Mouse (Mus musculus): Measurements from ENCODE around the gene Nup153.

The Nup153 gene

DNA sequence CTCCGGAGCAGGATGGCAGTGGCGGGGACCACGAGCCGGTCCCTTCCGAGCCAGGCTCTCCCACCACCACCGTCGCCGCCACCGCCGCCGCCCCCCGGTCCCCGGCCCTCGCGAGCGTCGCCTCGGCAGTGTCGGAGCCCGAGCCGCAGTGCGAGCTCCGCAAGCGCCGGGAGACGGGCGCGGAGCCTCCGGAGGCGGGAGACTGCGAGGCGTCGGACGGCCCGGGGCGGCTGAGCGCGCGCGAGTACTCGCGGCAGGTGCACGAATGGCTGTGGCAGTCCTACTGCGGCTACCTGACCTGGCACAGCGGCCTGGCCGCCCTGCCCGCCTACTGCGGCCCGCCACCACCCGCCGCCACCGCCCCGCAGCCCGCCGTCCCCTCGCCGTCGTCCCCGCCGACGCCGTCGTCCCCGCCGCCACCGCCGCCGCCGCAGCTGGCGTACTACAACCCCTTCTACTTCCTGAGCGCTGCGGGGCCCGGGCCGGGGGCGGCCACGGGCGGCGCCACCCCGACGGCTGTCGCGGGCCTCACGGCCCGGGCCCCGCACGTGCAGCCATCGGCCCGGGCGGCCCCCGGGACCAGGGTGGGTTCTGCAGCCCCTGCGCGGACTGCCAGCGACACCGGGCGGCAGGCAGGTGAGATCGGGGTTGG is 58.0 kb downstream of the Nup153 start:
- DNase-seq (ENCODE audit: low spot score in 2 of 2) = peak in 1 of 2 experiments; percentile 11

DNA sequence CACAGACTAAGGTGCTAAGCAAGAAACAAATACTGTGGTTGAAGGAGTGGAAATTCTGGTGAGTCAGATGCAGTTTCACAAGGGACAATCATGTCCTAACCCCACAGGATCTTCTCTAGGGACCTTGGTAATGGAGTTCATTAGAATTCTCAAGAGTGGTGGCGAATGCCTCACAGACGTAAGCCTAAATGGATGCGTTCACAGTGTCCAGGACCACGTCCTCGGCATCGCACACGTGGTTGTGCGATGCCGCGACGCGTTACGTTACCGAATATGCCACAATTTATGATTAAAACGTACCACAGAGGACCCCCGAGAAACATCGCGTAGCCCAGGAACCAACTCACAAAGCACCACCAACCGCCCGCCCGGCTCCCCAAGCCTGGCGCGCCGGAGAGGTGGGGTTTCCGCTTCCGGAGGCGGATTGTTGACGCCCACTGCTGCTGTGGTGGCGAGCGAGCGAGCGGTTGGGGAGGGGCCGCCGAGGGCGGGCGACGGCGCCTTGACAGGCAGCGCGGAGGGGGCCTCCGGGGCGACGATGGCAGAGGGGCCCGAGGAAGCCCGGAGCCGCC is 58.6 kb downstream of the Nup153 start, which contains the start of gene Fam8a1:
Fam8a1 (plus strand) TSS at position 475 of the 572 bp plus-strand sequence.
- peak; percentile 84 to 89 for DNase-seq (ENCODE audit: low spot score in 2 of 2)

DNA sequence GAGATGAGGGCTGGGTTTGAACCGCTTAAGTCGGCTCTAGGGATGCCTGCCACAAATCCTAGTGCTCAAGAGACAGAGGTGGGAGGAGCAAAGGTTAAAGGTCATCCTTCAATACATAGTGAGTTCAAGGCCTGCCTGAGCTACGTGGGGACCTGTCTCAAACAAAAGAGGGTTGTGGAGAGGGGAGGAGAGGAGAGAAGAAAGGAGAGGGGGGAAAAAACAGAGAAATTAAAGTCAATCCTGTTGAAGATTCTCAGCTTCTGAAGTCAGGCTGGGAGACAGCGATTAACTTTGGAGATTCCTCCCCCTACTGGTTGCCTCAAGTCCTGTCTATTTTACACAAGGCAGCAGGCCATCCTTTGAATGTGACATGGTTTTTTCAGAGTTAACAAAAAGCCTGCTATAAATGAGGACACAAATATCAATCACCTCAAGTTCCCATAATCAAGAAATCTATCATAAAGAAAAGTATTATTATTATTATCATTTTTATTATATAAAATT is 64.2 kb downstream of the Nup153 start:
- peak in 1 of 2 experiments; percentile 11 for DNase-seq (ENCODE audit: low spot score in 2 of 2)

DNA sequence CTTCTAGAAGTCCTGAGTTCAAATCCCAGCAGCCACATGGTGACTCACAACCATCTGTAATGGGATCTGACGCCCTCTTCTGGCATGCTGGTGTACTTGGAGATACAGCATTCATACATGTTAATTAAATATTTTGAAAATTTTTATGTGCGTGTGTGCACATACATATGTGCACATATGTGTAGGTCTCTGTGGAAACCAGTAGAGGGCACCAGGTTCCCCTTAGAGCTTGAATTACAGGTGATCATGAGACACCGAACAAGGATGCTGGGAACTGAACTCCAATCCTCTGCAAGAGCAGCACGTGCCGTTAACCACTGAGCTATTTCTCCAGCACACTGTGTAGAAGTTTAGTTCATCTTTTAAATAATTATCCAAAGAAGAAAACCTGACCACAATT is 68.5 kb downstream of the Nup153 start:
- no peak for DNase-seq (ENCODE audit: low spot score in 2 of 2)

DNA sequence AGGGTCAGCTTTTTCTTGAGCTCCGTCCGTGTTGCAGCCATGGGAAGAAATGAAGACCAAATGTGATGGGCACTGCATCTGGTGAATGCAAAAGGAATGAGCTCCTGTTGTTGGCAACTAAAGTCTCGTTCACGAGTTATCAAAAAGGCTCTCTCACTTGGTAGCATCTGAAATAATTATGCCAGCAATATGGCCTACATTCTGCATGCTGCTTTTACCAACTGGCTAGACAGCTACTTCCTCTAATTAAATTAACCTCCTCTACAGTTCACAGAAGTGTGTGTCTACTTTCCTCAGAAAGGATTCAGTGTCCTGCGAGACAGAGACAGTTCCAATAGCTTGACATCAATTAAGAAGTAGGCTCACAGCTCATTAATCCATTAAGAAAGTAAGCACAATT is 73.2 kb downstream of the Nup153 start:
- no peak for DNase-seq (ENCODE audit: low spot score in 2 of 2)

DNA sequence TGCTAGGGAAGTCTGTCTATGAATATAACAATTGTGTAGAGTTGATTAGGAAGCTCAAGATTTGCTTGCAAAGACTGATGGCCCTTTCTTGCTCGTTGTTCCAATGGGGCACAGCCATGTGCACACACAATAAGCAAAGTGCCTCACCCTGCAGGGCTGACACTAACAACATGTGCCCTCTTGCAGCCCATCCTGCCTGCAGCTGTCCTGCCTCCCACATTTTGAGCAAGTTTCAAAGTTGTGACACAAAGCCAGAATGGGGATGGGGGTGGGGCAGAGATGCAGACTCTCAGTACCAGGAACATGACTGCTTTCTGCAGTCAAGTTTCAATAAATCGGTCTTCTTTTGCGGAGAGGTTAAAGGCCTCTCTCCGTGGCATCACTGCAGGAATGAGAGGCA is 74.1 kb downstream of the Nup153 start:
- DNase-seq (ENCODE audit: low spot score in 2 of 2) = no peak

DNA sequence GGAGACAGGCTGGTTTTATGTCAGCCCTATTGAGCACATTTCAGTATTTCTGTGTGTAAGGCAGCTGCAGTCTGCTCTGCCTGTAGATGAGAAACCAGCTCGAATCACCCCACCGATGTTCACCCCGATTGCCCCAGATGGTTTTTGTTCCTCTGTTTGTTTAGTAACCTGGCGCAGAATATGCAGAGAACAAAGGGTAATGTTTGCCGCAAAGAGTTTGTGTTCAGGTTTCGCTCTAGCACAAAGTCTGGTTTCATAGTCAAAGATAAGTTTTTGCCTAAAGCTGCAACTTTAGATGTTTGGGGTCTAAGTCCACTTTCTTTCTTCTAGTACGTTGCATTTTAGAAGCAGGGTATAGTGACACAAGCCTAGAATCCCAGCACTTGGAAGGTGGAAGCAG is 75.1 kb downstream of the Nup153 start:
- no peak for DNase-seq (ENCODE audit: low spot score in 2 of 2)

DNA sequence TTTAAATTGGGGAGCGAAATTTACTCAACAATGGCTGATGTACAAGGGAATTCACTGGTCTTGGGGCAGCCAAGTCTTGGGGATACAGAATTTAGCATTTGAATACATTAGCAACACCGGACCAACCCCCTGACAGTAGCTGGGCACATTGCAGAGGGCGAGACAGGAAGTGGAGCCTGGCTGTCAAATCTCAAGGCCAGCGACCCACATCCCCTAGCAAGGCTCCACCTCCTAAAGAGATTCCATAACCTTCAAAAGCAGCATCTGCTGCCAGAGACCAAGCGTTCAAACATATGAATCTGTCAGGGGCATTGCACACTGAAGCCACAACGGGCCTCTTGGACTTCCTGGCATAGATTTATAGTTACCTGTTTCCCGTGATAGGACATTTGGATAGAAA is 75.9 kb downstream of the Nup153 start:
- DNase-seq (ENCODE audit: low spot score in 2 of 2) = no peak

DNA sequence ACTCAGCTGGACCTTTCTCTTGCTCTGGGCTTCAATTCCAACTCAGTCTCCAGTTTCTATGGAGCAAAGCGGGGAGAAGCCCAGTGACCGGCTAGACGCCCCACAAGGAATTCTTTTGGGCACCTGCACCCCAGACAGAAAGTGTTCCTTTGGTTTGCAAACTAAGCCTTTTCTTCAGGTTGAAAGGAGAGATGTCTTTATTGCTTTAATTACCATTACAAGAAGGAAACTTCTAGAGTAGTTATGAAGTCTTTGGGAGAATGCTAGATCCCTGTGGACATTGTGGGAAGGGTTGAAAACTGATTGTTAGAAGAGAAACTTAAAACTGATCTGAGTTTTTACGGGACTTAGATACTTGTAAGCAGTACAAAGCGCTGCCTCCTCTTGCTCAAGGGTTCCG is 82.3 kb downstream of the Nup153 start:
- DNase-seq (ENCODE audit: low spot score in 2 of 2) = no peak

DNA sequence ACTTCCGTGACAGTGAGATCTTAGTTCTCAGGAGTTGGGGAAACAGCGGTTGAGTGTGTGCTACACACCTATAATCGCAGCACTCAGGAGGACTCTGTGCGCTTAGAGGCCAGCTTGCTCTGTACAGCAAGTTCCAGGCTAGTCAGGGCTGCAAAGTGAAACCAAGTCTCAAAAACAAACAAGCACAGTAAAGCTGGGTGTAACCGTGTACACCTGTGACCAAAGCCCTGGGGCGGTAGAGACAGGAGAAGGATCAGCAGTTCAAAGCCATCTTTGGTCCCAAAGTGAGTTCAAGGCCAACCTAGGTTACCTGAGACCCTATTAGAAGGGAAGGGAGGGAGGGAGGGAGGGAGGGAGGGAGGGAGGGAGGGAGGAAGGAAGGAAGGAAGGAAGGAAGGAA is 83.6 kb downstream of the Nup153 start:
- DNase-seq (ENCODE audit: low spot score in 2 of 2) = no peak

DNA sequence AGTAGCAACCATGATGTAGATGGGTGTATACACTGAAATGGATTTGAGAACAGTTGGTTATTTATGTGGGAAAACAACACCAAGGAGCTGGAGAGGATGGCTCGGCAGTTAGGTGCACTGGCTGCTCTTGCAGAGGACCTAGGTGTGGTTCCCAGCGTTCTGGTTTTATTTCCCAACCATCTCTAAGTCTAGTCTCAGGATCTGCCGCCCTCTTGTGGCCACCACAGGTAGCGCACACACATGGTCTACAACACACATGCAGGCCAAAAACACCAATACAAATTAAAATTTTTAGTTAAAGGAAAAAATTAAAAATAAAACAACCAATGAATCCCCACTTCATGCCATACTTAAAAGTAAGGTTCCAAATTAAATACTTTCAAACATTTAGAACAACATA is 85.4 kb downstream of the Nup153 start:
- DNase-seq (ENCODE audit: low spot score in 2 of 2) = no peak

DNA sequence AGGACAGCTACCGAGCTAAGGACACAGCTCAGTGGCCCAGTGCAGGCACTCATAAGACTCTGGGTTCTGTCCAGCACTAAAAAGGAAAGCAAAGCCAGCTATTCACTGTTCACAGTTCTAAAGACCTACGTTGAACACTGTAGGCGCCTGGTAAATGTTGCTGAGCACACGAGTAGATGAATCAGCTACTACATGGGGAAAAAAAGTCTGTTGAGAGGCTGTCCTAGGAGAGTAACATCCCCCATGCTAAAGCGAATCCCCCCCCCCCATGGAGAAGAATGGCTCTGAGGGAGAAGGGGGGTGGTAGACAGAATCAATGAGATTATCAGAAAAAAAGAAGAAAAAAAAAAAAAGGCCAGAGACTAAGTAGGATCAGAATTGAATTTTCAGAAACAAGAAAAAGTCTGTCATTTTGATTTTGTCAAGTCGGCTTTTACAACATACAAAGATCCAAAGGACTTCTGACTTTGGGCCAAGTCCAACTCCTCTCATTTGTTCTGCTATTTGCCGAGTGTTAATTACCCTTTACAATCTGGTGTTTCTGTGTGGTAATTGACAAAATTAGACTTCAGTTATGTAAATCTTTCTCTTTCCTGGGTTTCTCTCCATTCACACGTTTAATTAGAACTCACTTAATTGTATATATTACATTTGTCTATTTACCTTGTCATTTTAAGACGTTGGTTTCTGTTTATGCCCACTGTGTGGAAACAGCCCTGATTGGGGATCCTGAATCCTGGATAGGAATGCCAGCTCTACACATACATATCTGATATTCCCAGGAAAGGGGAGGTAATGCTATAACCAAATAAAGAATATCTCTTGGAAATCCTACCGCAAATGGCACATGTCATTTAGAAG is 86.9 kb downstream of the Nup153 start:
- DNase-seq (ENCODE audit: low spot score in 2 of 2) = no peak

DNA sequence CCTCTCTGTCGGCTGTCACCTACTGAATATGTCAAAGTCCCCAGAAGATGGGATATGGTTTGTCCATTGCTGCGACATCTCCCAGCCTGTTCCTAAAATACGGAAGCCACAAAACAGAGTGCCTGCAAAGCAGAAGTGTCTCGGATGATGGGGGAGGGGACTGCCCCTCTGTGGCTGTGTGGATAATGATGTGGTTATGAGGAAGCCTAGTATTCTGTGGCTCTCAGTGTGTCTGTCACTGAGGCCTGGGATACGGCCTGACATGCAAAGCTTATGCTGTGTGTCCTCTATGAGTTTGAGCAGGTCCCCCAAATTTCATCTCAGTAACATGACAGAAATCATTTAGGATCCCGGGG is 93.6 kb downstream of the Nup153 start:
- DNase-seq (ENCODE audit: low spot score in 2 of 2) = peak in 1 of 2 experiments; percentile 7

DNA sequence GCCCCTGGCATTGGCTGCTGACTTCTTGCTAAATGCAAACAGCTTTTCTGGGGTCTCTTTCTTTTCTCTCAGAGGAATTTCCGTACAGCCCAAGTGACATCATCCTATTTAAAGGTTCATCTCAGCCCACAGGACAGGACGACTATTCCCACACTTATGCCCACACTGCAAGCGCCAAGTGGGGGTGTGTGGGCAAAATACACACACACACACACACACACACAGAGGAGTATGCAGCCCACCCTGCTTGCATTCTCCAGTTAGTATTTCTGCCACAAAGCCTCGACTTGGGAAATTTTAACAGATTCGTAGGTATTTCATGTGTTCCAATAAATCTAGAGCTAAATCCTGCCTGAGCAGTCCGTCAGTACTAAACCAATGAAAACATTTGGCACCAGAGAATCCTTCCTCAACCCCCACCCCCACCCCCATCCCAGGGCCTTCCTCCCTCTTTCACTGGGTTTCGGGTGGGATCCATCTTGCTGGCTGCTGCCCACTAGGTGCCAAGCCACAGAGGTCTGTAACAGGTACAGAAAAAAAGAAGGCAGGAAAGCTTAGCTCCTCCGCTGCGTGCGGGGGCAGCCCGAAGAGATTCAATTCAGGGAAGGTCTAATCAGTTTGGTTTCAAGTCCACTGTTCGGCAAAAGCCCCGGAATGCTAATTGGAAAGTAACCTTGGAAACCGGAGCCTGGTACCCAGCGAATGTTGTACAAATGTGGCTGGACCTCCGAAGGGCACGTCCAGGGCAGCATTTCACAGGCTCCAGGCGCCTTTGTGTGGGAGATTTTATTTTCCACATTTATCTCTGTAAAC is 94.2 kb downstream of the Nup153 start:
- DNase-seq (ENCODE audit: low spot score in 2 of 2) = no peak

DNA sequence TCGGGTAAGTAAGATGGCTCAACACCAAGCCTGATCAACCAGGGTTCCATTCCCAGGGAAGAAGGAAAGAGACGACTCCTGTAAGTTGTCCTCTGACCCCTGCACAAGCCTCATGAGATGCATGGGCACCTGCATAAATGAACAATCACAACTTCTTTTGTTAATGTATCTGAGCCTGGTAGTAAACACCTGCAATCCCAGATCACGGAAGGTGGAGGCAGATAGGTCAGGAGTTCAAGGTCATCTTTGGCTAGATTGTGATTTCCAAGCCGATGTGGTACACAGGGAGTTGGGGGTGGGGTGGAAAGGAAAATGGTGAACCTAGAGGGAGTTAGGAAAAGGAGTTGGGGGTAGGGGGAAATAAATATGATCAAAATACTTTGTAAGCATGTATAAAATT is 94.9 kb downstream of the Nup153 start:
- no peak for DNase-seq (ENCODE audit: low spot score in 2 of 2)

All from natural killer cell, adult 2 months (primary cell).